Mouse (Mus musculus): ENCODE data around the gene Wdr82.
A peak's percentile ranks its signal among the peaks of the same experiment; 100 is the strongest.

The Wdr82 gene

GRCm38 (mm10) chr9:106227790-106228429 is 57.2 kb downstream of the Wdr82 start:
- DNase-seq = no peak

DNA sequence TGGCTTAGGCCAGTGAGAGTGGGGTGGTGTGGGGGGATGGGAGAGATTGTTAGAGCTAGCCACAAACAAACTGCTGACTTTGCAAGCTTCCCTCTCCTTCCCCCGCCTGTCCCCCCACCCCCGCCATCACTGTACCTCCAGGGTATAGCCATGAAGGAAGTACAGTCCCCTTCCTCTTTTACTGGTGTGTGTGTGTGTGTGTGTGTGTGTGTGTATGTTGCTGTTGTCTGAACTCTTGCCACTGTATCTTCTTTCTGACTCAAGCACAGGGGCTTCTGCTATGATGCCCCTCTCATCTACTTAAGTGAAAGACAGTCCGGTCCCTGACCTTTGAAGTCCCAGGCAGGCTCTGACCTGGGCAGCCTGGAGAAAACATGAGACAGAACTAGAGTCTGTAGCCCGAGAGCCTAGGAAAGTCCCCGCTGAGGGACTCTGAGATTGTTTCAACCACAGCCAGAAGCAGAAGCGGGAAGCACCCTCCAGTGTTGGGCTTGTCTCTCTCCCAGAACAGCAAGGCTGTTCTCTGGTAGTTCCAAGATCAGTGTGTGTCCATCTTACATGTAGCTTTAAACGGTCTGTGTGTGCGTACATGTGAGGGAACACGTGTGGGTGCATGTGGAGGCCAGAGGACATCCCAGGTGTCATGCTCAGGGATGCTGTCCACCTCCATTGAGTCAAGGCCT is 59.5 kb downstream of the Wdr82 start:
- no peak for DNase-seq

- no peak for DNase-seq
Observed at GRCm38 (mm10) chr9:106230734-106231106, 60.0 kb downstream of the Wdr82 start.

GRCm38 (mm10) chr9:106231220-106231619 is 60.5 kb downstream of the Wdr82 start:
- no peak for DNase-seq

GRCm38 (mm10) chr9:106231816-106232215 is 61.1 kb downstream of the Wdr82 start:
- DNase-seq = no peak

- DNase-seq = no peak
Observed at GRCm38 (mm10) chr9:106232956-106233355, 62.2 kb downstream of the Wdr82 start.

DNA sequence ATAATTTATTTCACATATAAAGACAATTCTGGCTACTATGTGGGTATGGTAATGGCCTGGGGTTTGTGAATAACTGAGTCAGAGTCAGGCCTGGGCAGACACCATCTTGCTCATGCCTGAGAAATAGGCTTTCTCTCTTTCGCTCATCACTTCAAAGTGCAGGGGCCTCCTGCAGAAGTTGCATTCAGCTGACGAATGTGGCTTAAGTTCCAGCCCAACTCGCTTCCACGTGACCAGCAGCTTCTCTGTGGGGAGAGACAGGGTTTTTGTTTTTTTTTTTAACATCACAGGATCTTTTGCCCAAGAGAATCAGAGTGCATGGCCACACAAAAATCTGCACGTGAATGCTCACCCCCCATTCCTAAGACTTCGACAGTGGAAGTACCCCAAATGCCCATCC is 63.2 kb downstream of the Wdr82 start:
- no peak for DNase-seq

DNA sequence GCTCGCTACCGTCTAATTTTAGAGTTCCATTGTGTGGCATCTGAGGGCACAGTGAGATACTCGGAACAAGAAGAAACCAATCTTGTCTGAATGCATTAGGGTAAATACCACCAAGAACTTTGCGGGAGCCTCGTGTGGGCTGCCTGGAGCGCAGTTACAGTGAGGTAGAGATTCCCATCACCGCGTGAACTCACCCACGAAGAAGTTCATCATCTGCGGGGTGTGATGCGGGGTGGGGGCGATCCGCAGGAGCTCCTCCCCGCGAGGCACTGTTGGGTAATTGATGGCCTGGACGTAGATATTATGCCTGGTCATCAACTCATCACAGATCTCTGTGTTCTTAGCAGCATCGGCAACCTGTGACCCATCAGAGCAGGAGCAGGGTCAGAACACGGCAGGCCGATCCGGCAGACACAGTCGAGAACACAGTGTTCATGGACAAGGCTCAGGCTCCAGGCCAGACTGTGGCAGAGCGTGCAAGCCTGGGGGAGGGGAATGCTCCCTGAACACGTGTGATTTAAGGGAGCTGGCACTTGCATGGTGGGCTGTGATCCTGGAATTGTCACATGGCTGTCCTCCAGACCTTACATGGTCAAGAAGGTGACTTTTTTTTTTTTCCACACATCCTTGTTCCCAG is 64.6 kb downstream of the Wdr82 start:
- DNase-seq = peak; percentile 47 to 91

DNA sequence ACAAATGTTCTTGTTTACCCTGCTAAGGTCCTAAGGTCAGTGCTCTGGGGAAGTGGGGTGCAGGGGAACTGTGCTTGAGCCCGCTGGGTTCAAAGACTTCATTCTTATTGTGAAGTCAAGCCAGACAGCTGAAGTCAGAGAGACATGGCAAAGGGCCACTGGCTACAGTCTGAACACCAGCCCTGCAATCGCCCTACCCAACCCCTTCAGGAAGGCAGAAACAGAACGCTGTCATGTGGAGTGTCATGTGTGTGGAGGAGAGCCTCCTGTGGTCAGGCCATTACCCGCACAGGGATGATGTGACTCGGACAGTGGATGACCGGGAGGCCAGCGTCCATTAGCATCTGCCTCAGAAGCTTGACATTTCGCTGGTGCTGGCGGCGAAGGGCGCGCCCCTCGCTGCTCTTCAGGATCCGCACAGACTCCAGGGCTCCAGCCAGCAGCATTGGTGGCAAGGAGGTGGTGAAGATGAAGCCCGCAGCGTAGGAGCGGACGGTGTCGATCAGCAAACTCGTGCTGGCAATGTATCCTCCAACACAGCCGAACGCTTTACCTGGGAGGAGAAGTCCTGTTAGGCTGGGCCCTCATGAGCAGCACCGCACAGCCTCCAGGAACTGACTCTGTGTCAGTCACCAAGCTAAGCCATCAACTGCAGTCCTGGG is 65.6 kb downstream of the Wdr82 start:
- peak; percentile 70 to 89 for DNase-seq

- DNase-seq = peak; percentile 34 to 81
Observed at GRCm38 (mm10) chr9:106236818-106237211, 66.1 kb downstream of the Wdr82 start.

DNA sequence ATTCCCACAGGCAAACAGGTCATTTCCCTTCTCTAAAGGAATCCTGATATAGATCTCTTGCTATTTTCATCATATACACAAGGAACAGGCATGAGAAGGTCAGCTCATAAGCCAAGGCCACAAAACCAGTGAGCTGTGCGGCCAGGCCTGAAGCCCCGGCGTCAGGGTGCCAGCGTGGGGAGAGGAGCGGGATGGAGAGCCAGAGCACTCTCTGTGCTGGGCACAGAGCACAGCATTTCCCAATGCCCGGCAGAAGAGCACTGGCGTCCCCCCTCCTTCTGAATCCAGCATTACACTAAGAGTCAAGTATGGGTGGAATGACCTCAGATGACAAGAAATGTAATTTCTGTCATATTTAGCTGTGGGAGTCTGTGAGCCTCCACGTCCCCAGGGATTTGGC is 66.7 kb downstream of the Wdr82 start:
- no peak for DNase-seq

DNA sequence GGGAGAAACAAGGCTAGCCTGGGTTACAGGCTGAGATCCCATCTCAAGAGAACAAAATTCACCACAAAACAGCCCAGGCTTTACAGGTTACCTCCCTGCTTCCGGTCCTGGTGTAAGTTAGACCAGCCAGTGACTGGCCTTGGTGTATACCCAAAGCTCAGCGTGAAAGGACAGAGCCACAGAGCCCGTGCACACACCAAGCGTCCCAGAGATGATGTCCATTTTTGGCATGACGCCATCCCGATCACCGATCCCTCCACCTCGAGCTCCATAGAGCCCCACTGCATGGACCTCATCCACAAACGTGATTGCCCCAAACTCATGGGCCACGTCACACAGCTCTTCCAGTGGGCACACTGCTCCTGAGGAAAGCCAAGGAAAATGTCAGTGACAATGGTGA is 67.2 kb downstream of the Wdr82 start:
- no peak for DNase-seq
